Mouse (Mus musculus): ENCODE data around the gene Kdm4c. TPM values are rescaled to one million over a fixed set of nuclear protein-coding genes. Genes with fewer than 3 reads are reported as not detected.
A peak's percentile ranks its signal among the peaks of the same experiment; 100 is the strongest.

Gene Kdm4c
- total and polyA plus RNA-seq, 3 experiments, result 7.5 to 8.4 TPM; not detected in 1

DNA sequence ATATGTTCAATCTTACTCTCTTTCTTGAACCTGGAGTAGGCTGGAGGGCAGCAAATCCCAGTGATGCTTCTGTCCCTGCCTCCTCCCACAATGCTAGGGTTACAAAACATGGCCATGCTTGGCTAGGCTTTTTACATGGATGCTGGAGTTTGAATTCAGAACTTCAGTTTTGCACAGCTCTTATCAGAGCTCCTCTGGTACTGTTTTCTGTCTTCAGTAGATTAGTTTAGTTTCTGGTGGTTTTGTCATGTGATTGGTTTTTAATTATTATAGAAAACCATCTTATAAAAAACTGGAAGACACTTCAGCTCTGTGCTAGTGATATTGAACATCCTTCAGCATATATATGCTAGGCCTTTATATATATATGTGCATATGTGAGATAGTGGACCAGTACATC is 19.6 kb downstream of the Kdm4c start:
- peaks cover 13 to 15% of the 10 kb centered on the region in 2 experiments for H3K36me3 ChIP-seq (ENCODE audit: control insufficient read depth in 1 of 2, insufficient read depth in 2 of 2, low read length in 2 of 2)
- peak; percentile 54; the same call in 1 of the 2 replicates for TF ChIP-seq TCF12 (IDR thresholded peaks at IDR 0.05; ENCODE audit: low read depth, low read length)
- TF ChIP-seq GATA1 (IDR thresholded peaks at IDR 0.05; ENCODE audit: low read depth, low read length), result peak; percentile 54
- TF ChIP-seq USF1 (IDR thresholded peaks at IDR 0.05; ENCODE audit: low read depth, low read length), result peak; percentile 78
- peak; percentile 61; a peak in 2 of 4 replicates for TF ChIP-seq EP300 (IDR thresholded peaks at IDR 0.05; ENCODE audit: low read depth in 1 of 2, low read length in 2 of 2)
- no peak for TF ChIP-seq USF2 (IDR thresholded peaks at IDR 0.05; ENCODE audit: borderline replicate concordance in 1 of 2, insufficient read depth in 1 of 2, low read depth in 1 of 2, low read length in 2 of 2)
- peak; percentile 32 for DNase-seq (ENCODE audit: low read depth, low spot score)
- H3K27ac ChIP-seq (ENCODE audit: control insufficient read depth, low read depth, low read length), result no peak overlapping the region
- no peaks in the 10 kb centered on the region for H3K9me3 ChIP-seq (replicated peaks; ENCODE audit: insufficient read depth, low read length)
- H3K27me3 ChIP-seq (ENCODE audit: control insufficient read depth in 1 of 2, insufficient read depth in 2 of 2, low read length in 2 of 2), result no peaks in the 10 kb centered on the region
- H3K79me2 ChIP-seq (ENCODE audit: control insufficient read depth, insufficient read depth, low read length, poor library complexity), result peaks cover 26% of the 10 kb centered on the region; the same call in 1 of the 2 replicates
- H3K4me1 ChIP-seq (ENCODE audit: control insufficient read depth in 1 of 2, insufficient read depth in 2 of 2, low read length in 2 of 2), result peaks cover 16% of the 10 kb centered on the region in 2 experiments
- H3K4me3 ChIP-seq (ENCODE audit: control insufficient read depth in 1 of 2, insufficient read depth in 1 of 2, low read depth in 2 of 2, low read length in 2 of 2), result no peak overlapping the region
- no peak overlapping the region for H3K9ac ChIP-seq (ENCODE audit: control insufficient read depth, low read depth, low read length, poor library complexity, severe bottlenecking)

DNA sequence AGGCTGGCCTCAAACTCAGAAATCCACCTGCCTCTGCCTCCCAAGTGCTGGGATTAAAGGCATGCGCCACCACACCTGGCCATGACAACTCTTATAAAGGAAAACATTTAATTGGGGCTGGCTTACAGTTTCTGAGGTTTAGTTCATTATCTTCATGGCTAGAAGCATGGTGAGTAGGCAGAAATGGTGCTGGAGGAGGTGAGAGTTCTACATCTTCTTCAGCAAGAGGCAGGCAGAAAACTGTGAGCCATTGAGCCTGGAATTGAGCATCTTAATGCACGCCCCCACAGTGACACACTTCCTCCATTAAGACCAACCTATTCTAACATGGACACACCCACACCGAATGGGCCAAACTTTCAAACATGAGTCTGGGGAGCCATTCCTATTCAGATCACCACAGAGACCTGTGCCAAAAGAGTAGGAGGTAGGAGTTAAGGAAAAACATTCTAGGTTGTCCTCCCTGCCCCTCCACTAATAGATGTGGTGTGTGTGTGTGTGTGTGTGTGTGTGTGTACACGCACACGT is 22.2 kb downstream of the Kdm4c start:
- H3K27ac ChIP-seq (ENCODE audit: control insufficient read depth, low read depth, low read length), result no peak overlapping the region

DNA sequence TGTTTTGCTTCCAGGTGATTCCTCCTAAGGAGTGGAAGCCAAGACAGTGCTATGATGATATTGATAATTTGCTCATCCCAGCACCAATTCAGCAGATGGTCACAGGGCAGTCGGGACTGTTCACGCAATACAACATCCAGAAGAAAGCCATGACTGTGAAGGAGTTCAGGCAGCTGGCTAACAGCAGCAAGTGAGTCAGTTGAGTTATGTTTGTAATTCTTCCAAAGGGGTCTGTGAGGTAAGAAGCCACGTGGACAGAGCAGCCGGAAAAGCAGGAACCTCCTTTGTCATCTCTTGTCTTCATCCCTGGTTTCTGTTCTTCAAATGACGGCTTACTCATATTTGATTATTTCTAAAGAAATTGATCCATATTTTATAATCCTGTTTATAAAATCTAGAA is 28.9 kb downstream of the Kdm4c start:
- TF ChIP-seq HCFC1 (IDR thresholded peaks at IDR 0.05; ENCODE audit: low read depth, low read length), result no peak
- no peak for TF ChIP-seq BHLHE40 (IDR thresholded peaks at IDR 0.05; ENCODE audit: borderline replicate concordance, low read depth, low read length)
- TF ChIP-seq KAT2A (conservative IDR thresholded peaks at IDR 0.05; ENCODE audit: low read depth, low read length), result no peak
- no peak for TF ChIP-seq MAFK (IDR thresholded peaks at IDR 0.05; ENCODE audit: borderline replicate concordance, low read depth, low read length)
- TF ChIP-seq MYB (IDR thresholded peaks at IDR 0.05; ENCODE audit: low read depth, low read length), result no peak
- peaks cover 0 to 14% of the 10 kb centered on the region in 2 experiments; a peak in 2 of 4 replicates for H3K36me3 ChIP-seq (ENCODE audit: control insufficient read depth in 1 of 2, insufficient read depth in 2 of 2, low read length in 2 of 2)
- no peak overlapping the region for H3K9ac ChIP-seq (ENCODE audit: control insufficient read depth, low read depth, low read length, poor library complexity, severe bottlenecking)
- no peaks in the 10 kb centered on the region for H3K27me3 ChIP-seq (ENCODE audit: control insufficient read depth in 1 of 2, insufficient read depth in 2 of 2, low read length in 2 of 2)
- no peak overlapping the region for H3K27ac ChIP-seq (ENCODE audit: control insufficient read depth, low read depth, low read length)
- no peaks in the 10 kb centered on the region for H3K9me3 ChIP-seq (replicated peaks; ENCODE audit: insufficient read depth, low read length)
- no peak for DNase-seq (ENCODE audit: low read depth, low spot score)
- no peak overlapping the region for H3K4me3 ChIP-seq (ENCODE audit: control insufficient read depth in 1 of 2, insufficient read depth in 1 of 2, low read depth in 2 of 2, low read length in 2 of 2)
- no peaks in the 10 kb centered on the region for H3K4me1 ChIP-seq (ENCODE audit: control insufficient read depth in 1 of 2, insufficient read depth in 2 of 2, low read length in 2 of 2)
- no peaks in the 10 kb centered on the region for H3K79me2 ChIP-seq (ENCODE audit: control insufficient read depth, insufficient read depth, low read length, poor library complexity)

More for the DNA sequence above, 22.2 kb downstream of the Kdm4c start:
- no peaks in the 10 kb centered on the region for H3K9me3 ChIP-seq (replicated peaks; ENCODE audit: insufficient read depth, low read length)
- no peak for TF ChIP-seq POLR2AphosphoS5 (IDR thresholded peaks at IDR 0.05; ENCODE audit: borderline replicate concordance, low read depth, low read length)
- no peak for TF ChIP-seq SIN3A (IDR thresholded peaks at IDR 0.05; ENCODE audit: low read length)
- TF ChIP-seq GABPA (IDR thresholded peaks at IDR 0.05; ENCODE audit: low read depth, low read length), result no peak
- TF ChIP-seq RCOR1 (IDR thresholded peaks at IDR 0.05; ENCODE audit: low read depth, low read length), result no peak
- TF ChIP-seq TCF12 (IDR thresholded peaks at IDR 0.05; ENCODE audit: low read depth, low read length), result no peak
- TF ChIP-seq ZMIZ1 (IDR thresholded peaks at IDR 0.05; ENCODE audit: low read depth, low read length), result no peak
- TF ChIP-seq USF1 (IDR thresholded peaks at IDR 0.05; ENCODE audit: low read depth, low read length), result no peak
- TF ChIP-seq MEF2A (IDR thresholded peaks at IDR 0.05; ENCODE audit: extremely low read depth, insufficient replicate concordance, low read depth, low read length, poor library complexity, severe bottlenecking), result no peak
- TF ChIP-seq MAZ (IDR thresholded peaks at IDR 0.05; ENCODE audit: low read depth, low read length), result no peak
- TF ChIP-seq TAL1 (IDR thresholded peaks at IDR 0.05; ENCODE audit: low read length), result no peak
- TF ChIP-seq CHD1 (IDR thresholded peaks at IDR 0.05; ENCODE audit: low read depth, low read length), result no peak
- TF ChIP-seq UBTF (IDR thresholded peaks at IDR 0.05; ENCODE audit: borderline replicate concordance, insufficient read depth, low read depth, low read length), result no peak
- H3K79me2 ChIP-seq (ENCODE audit: control insufficient read depth, insufficient read depth, low read length, poor library complexity), result peaks cover 20% of the 10 kb centered on the region; the same call in 1 of the 2 replicates
- peaks cover 13% of the 10 kb centered on the region in 2 experiments for H3K4me1 ChIP-seq (ENCODE audit: control insufficient read depth in 1 of 2, insufficient read depth in 2 of 2, low read length in 2 of 2)
- no peaks in the 10 kb centered on the region for H3K27me3 ChIP-seq (ENCODE audit: control insufficient read depth in 1 of 2, insufficient read depth in 2 of 2, low read length in 2 of 2)
- no peak overlapping the region for H3K9ac ChIP-seq (ENCODE audit: control insufficient read depth, low read depth, low read length, poor library complexity, severe bottlenecking)
- no peak overlapping the region for H3K4me3 ChIP-seq (ENCODE audit: control insufficient read depth in 1 of 2, insufficient read depth in 1 of 2, low read depth in 2 of 2, low read length in 2 of 2)
- peaks cover 13 to 15% of the 10 kb centered on the region in 2 experiments for H3K36me3 ChIP-seq (ENCODE audit: control insufficient read depth in 1 of 2, insufficient read depth in 2 of 2, low read length in 2 of 2)
- DNase-seq (ENCODE audit: low read depth, low spot score), result peak; percentile 16
